ENCODE assay signal across 18 mouse cellular contexts in the genomic region with DNA sequence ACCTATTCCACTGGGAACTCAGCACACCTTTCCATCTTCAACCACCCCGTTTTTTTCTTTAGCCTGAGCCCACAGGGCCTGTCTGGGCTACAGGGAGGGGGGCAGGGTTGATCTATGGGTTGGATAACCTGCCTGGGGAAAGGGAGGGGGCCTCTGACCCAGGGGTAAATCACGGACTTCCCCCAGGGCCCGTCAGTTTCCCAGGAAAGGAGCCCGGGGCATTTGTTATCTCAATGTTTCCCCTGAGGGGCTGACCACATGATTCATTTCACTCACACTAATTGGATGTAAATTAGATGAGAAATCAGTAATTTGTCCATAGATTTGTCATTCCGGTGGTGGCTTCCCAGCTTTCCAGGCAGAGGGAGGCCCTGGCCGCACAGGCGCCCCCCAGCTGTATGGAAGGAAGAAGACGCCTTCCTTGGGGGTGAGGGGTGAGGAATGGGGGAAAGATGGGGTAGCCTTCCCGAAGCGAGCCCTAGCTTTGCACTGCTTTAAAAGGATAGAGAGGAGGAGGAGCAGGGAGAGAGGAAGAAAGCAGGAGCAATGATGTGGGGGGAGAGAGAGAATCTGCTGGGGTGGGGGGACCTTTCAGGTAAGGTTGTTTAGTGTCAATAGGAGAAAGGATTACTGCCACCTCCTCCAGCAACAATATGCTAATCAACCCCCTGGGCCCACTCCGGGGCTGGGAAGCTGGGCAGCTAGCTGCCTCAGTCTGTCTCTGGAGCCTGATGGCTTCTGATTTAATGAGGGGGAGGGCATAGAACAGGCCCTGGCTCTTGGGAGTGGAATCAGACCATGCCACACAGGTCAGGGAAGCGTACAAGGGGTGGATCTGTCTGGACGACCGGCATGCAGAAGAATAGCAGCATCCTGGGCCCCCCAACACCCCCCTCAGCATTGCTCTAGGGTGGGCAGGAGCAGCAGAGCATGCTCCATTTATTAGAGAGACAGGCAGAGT.
A peak's percentile ranks its signal among the peaks of the same experiment; 100 is the strongest.
DNase-seq lines count a peak whose midpoint lies in the region; ATAC-seq and TF ChIP-seq lines count a peak whose summit lies in the region.
"Had no signal": no experiment of that assay in that cellular context is flagged by ENCODE, and none has a peak within 500 bp of the region (broad histone marks: within the 10 kb centered on the region; RNA-seq: fewer than 3 reads in every experiment).

No protein-coding gene starts in this region.

- H3K4me3 ChIP-seq in limb, embryonic 13.5 days: no peak overlapping the region
- H3K4me3 ChIP-seq in limb, embryonic 10.5 days: no peak overlapping the region
- H3K4me3 ChIP-seq in forebrain, embryonic 12.5 days (replicated peaks): no peak overlapping the region
- H3K4me3 ChIP-seq in midbrain, embryonic 11.5 days (ENCODE audit: low read depth, low read length): no peak overlapping the region
- no peak overlapping the region for H3K4me3 ChIP-seq in cerebellum, adult 2 months (replicated peaks; ENCODE audit: insufficient read depth, low read depth, low read length)
- H3K4me3 ChIP-seq: embryonic facial prominence, embryonic 15.5 days; liver, embryonic 12.5 days; lung, embryonic 15.5 days had no signal

- intact Hi-C loops in heart, postnatal 36 days (cut with DNase I): no loop called here

- peak overlapping the region; percentile 31 for H3K9ac ChIP-seq in limb, embryonic 13.5 days
- H3K9ac ChIP-seq in forebrain, embryonic 12.5 days: no peak overlapping the region
- H3K9ac ChIP-seq in midbrain, embryonic 11.5 days (ENCODE audit: low read length): peak overlapping the region; percentile 36; the same call in 1 of the 2 replicates
- H3K9ac ChIP-seq: embryonic facial prominence, embryonic 15.5 days; liver, embryonic 12.5 days; lung, embryonic 15.5 days had no signal

- ATAC-seq in limb, embryonic 13.5 days (ENCODE audit: low FRiP score, low read depth): no peak
- 0 out of 2 replicates have a peak, but pooled peaks have one; percentile 49 for ATAC-seq in forebrain, embryonic 12.5 days (ENCODE audit: low FRiP score)
- peak; percentile 81 for ATAC-seq in midbrain, embryonic 11.5 days (ENCODE audit: low FRiP score)
- ATAC-seq: intestine, postnatal 0 days; liver, embryonic 12.5 days had no signal

- TF ChIP-seq POLR2A in cerebellum, adult 2 months (IDR thresholded peaks at IDR 0.05; ENCODE audit: borderline replicate concordance, insufficient read depth, low read length): no peak

- H3K4me1 ChIP-seq in limb, embryonic 13.5 days: 0 out of 2 replicates have a peak, but pooled peaks cover 5% of the 10 kb centered on the region
- peaks cover 8% of the 10 kb centered on the region for H3K4me1 ChIP-seq in limb, embryonic 10.5 days
- H3K4me1 ChIP-seq in forebrain, embryonic 12.5 days: peaks cover 20% of the 10 kb centered on the region
- peaks cover 10% of the 10 kb centered on the region for H3K4me1 ChIP-seq in midbrain, embryonic 11.5 days (ENCODE audit: control insufficient read depth, insufficient read depth, low read length)
- no peaks in the 10 kb centered on the region for H3K4me1 ChIP-seq in cerebellum, adult 2 months (ENCODE audit: control insufficient read depth, insufficient read depth, low read length)
- H3K4me1 ChIP-seq: liver, embryonic 12.5 days; lung, embryonic 15.5 days had no signal

- DNase-seq in limb, embryonic 10.5 days (ENCODE audit: low spot score): no peak
- DNase-seq in midbrain, embryonic 11.5 days (ENCODE audit: low spot score, missing footprints): no peak
- peak; percentile 55 for DNase-seq in retina, postnatal 1 day
- DNase-seq in heart, postnatal 36 days: no peak
- DNase-seq in cerebellum, adult 2 months: no peak
- DNase-seq: cerebellum, postnatal 25 days; gastrocnemius, postnatal 25 days; heart, postnatal 4 days; kidney, postnatal 14 days; right cerebral cortex, postnatal 14 days; thymus, postnatal 36 days had no signal

- no peaks in the 10 kb centered on the region for H3K36me3 ChIP-seq in limb, embryonic 13.5 days
- H3K36me3 ChIP-seq in limb, embryonic 10.5 days: no peaks in the 10 kb centered on the region
- H3K36me3 ChIP-seq in forebrain, embryonic 12.5 days (replicated peaks): no peaks in the 10 kb centered on the region
- H3K36me3 ChIP-seq in midbrain, embryonic 11.5 days (ENCODE audit: control insufficient read depth, insufficient read depth, low read length): no peaks in the 10 kb centered on the region; the same call in 1 of the 2 replicates
- H3K36me3 ChIP-seq: embryonic facial prominence, embryonic 15.5 days; liver, embryonic 12.5 days; lung, embryonic 15.5 days had no signal

- no peak for TF ChIP-seq CTCF in cerebellum, adult 2 months (IDR thresholded peaks at IDR 0.05; ENCODE audit: borderline replicate concordance, insufficient read depth, low read depth, low read length)

- WGBS in limb, embryonic 13.5 days: 21% methylated on average over 14 of the region's 14 CpGs
- 11% methylated on average over 14 of the region's 14 CpGs for WGBS in limb, embryonic 10.5 days
- 13% methylated on average over 14 of the region's 14 CpGs for WGBS in forebrain, embryonic 12.5 days
- WGBS in midbrain, embryonic 11.5 days: 27% methylated on average over 14 of the region's 14 CpGs
- 47% methylated on average over 14 of the region's 14 CpGs for WGBS in cerebellum, adult 2 months

- no peak overlapping the region for H3K4me2 ChIP-seq in limb, embryonic 13.5 days (replicated peaks)
- H3K4me2 ChIP-seq in forebrain, embryonic 12.5 days: peak overlapping the region; percentile 22; the same call in 1 of the 2 replicates
- H3K4me2 ChIP-seq in midbrain, embryonic 11.5 days: no peak overlapping the region; the same call in 1 of the 2 replicates
- H3K4me2 ChIP-seq: embryonic facial prominence, embryonic 15.5 days; heart, embryonic 11.5 days; liver, embryonic 12.5 days; lung, embryonic 15.5 days had no signal

- H3K27me3 ChIP-seq in limb, embryonic 13.5 days: peaks cover 67% of the 10 kb centered on the region
- H3K27me3 ChIP-seq in limb, embryonic 10.5 days (ENCODE audit: low read depth, poor library complexity, severe bottlenecking): peaks cover 70% of the 10 kb centered on the region
- H3K27me3 ChIP-seq in forebrain, embryonic 12.5 days: peaks cover 32% of the 10 kb centered on the region
- H3K27me3 ChIP-seq in midbrain, embryonic 11.5 days (ENCODE audit: control insufficient read depth, insufficient read depth, low read length): no peaks in the 10 kb centered on the region
- H3K27me3 ChIP-seq in cerebellum, adult 2 months (ENCODE audit: control insufficient read depth, insufficient read depth, low read length): no peaks in the 10 kb centered on the region

- peaks cover 9% of the 10 kb centered on the region for H3K9me3 ChIP-seq in limb, embryonic 13.5 days
- H3K9me3 ChIP-seq in limb, embryonic 10.5 days (replicated peaks): no peaks in the 10 kb centered on the region
- no peaks in the 10 kb centered on the region for H3K9me3 ChIP-seq in forebrain, embryonic 12.5 days
- no peaks in the 10 kb centered on the region; the same call in 1 of the 2 replicates for H3K9me3 ChIP-seq in midbrain, embryonic 11.5 days (ENCODE audit: control insufficient read depth, low read length)
- H3K9me3 ChIP-seq: embryonic facial prominence, embryonic 15.5 days; liver, embryonic 12.5 days; lung, embryonic 15.5 days had no signal

- no peak overlapping the region for H3K27ac ChIP-seq in limb, embryonic 13.5 days
- H3K27ac ChIP-seq in limb, embryonic 10.5 days: no peak overlapping the region
- H3K27ac ChIP-seq in forebrain, embryonic 12.5 days: peak overlapping the region; percentile 46
- H3K27ac ChIP-seq in midbrain, embryonic 11.5 days (ENCODE audit: low read depth, low read length): no peak overlapping the region; the same call in 1 of the 2 replicates
- no peak overlapping the region for H3K27ac ChIP-seq in cerebellum, adult 2 months (ENCODE audit: insufficient read depth, low read length)
- H3K27ac ChIP-seq: embryonic facial prominence, embryonic 15.5 days; liver, embryonic 12.5 days; lung, embryonic 15.5 days had no signal
